Mouse (Mus musculus) kidney, adult 9 months (tissue): ENCODE measurements around the gene Erg.

Source experiments
- DNase-seq: peaks from one replicate; pipeline ENCODE4 v3.0.0; 2022

Erg gene

GRCm38 (mm10) chr16:95347202-95347601 lies 239.2 kb downstream of the Erg start:
- DNase-seq: peak; percentile 59

- DNase-seq: peak; percentile 75
Measured at GRCm38 (mm10) chr16:95345882-95346281, 240.5 kb downstream of the Erg start.

GRCm38 (mm10) chr16:95344961-95345360 lies 241.4 kb downstream of the Erg start:
- DNase-seq: no peak

GRCm38 (mm10) chr16:95342030-95342429 lies 244.4 kb downstream of the Erg start:
- DNase-seq: no peak

GRCm38 (mm10) chr16:95340885-95341791 lies 245.3 kb downstream of the Erg start:
- DNase-seq: peak; percentile 87

- DNase-seq: no peak
Measured at GRCm38 (mm10) chr16:95332159-95332558, 254.2 kb downstream of the Erg start.

GRCm38 (mm10) chr16:95321945-95322625 lies 264.3 kb downstream of the Erg start:
- peak; percentile 41 for DNase-seq
